Mouse (Mus musculus): Measurements from ENCODE around the gene Entpd7. TPM values are rescaled to one million over a fixed set of nuclear protein-coding genes. Genes with fewer than 3 reads are reported as not detected.

Entpd7 gene
- total RNA-seq, 2 experiments from 2014 or later, result 1.2 to 1.3 TPM

DNA sequence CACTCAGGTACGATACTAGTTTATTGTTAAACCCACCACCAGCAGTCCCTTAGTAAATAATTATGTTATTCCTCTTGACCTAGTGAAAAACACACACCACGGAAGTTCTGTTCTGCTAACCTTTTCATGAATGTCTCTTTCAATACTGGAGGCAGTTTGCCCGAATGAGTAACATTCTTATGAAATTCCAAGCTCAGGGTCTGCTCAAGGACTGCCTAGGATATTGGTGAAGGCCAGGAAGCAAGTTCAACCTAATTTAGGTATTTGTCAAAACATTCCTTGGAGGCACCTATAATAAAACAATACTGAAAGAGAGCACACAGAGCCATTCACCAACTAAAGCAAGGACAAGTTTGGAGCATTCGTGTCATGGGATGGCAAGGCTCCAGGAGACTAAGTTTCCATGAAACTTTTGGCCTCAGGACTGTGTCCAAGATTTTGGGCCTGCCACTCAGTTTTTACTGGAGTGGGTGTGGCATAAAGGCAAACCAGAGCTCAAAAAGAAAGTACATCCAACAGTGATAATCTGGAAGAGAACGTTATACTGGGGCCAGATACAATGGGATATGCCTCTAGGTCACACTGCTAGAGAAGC is 80.0 kb downstream of the Entpd7 start:
- Histone ChIP-seq H3K27ac (no peak overlapping the region), H3K4me3 (no peak overlapping the region)
- intact Hi-C loops (cut with DNase I), result no loop called here
- no peak for DNase-seq
- no peak for TF ChIP-seq CTCF (IDR thresholded peaks at IDR 0.05)

DNA sequence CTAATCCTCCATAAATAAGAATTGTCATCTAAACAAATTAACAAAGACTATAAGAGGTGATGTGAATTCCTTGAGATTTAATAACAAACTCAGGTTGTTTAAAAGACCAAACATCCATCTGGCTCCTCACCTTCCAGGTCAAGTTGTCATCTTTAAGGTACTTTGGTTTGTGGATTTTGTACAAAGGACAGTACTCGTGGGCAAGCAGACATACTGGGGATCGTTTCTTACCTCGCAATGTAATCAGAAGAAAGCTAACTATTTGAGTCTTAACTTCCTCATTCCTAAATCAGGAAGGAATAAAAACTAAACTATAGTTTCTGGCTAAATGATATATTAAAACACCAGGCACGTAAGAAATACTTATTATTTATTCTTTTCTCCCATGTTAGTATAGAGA is 81.1 kb downstream of the Entpd7 start:
- Histone ChIP-seq H3K4me3 (no peak overlapping the region), H3K27ac (no peak overlapping the region)
- no peak for DNase-seq
- intact Hi-C loops (cut with DNase I), result no loop called here
- no peak for TF ChIP-seq CTCF (IDR thresholded peaks at IDR 0.05)

DNA sequence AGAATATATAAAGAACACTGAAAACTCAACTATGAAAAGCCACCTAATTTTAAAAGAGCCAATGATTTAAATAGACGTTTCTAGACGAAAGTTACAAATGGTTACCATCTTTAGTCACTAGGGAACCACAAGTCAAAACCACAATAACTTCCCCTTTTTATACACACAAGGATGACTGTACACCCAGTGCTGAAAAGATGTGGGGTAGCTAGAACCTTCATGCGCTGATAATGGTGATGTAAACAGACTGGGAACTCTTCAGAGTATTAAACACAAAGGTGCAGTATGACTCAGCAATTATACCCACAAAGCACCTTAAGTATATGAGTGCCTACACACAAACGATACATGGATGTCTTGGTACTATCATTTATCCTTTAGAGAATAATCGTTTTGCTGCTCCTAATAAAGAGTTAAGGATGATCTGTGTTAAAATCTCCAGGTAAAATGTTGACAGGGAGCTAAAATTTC is 82.1 kb downstream of the Entpd7 start:
- no peak for TF ChIP-seq CTCF (IDR thresholded peaks at IDR 0.05)
- H3K27ac ChIP-seq, result no peak overlapping the region
- DNase-seq, result no peak
- intact Hi-C loops (cut with DNase I), result no loop called here
- no peak overlapping the region for H3K4me3 ChIP-seq

DNA sequence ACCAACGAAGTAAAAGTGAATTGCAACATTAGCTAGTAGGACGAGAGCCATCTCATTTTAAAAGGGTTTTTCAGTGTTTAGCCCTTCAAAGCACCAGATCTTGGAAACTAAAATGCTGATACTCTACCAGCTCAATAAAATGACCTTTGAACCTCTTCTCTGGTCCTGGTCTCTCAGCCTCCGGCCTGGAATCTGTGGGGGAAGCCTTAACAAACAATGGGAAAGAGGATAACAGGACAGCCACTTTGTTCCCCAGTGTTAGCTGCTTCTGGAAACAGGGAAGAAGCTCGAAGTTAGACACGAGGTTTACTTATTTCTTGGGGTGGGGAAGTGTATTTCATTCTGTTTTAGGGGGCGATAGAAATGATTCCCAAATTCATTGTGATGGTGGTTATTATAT is 82.8 kb downstream of the Entpd7 start:
- H3K4me3 ChIP-seq, result no peak overlapping the region
- H3K27ac ChIP-seq, result no peak overlapping the region
- intact Hi-C loops (cut with DNase I), result no loop called here
- TF ChIP-seq CTCF (IDR thresholded peaks at IDR 0.05), result no peak
- DNase-seq, result no peak

DNA sequence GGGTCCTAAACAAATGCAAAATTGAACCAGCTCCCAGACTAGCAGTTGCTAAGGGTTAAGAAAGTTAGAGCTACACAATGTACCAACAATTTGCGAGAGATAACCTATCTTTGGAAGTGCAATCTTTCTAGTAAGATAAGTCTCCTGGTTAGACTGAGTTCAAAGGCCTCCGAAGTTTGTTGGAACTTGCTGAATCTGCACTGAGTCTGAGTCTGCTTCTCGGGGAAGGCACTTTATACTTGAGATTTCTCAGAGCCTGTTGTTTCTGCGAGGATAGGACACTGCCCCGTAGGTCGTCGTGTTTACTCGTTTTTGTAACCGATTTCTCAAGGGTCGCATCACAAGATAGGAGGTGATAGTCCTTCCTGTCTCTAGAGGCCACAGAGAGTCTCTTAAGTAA is 86.0 kb downstream of the Entpd7 start:
- DNase-seq, result no peak
- intact Hi-C loops (cut with DNase I), result no loop called here
- no peak for TF ChIP-seq CTCF (IDR thresholded peaks at IDR 0.05)
- no peak overlapping the region for H3K27ac ChIP-seq
- no peak overlapping the region for H3K4me3 ChIP-seq

DNA sequence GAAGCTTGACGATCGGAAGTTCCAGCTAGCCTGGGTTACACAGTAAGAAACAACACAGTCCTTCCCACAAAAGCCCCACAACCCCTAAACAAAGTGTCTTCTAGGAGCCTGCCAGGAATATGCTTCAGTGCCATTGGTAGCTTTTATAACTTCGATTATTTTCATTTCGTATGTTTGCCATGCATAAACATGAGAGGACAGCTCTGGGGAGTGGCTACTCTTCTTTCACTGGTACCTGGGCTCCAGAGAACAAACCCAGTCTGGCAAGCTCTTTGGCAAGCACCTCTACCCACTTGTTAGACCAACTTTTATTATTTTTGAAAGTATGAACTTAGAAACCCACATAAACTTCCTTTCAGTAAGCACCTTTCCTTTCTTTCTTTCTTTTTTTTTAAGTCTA is 87.1 kb downstream of the Entpd7 start:
- Histone ChIP-seq H3K4me3 (no peak overlapping the region), H3K27ac (no peak overlapping the region)
- intact Hi-C loops (cut with DNase I), result no loop called here
- no peak for TF ChIP-seq CTCF (IDR thresholded peaks at IDR 0.05)
- DNase-seq, result no peak

DNA sequence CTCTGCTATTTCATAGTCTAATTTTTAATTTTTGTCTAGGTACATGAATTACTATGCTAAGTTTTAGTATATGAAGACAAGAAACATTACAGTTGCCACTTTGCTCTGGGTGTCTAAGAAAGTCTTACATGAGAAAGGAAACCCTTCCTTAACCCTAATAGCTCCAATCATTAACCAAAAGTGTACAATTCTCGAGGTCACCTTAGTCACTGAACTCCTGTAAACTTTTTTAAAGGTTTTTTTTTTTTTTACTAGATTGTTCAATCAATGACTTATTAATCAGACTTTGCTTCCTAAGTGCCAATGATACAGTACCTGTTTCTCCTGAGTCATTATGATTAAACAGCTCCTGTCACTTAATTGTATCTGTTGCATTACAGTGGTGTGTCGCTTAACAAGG is 87.8 kb downstream of the Entpd7 start:
- TF ChIP-seq CTCF (IDR thresholded peaks at IDR 0.05), result no peak
- DNase-seq, result no peak
- H3K4me3 ChIP-seq, result no peak overlapping the region
- H3K27ac ChIP-seq, result no peak overlapping the region
- intact Hi-C loops (cut with DNase I), result no loop called here

DNA sequence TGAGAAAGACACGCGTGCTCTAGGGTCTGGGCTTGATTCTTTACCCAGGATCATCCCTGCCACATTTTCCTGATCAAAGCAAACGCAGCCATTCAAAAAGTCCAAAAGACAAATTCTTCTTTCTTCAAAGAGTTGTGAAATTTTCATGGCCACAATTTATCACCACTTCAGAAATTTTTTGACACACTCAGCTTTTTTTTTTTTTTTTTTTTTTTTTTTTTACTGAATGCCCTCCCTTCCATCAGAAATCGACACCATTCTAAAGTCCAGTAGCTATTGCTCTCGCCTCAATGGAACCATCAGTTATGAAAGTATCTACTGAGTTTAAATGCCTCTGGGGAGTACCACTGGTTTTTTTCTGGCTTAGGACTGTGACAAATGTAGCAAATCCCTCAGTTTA is 90.9 kb downstream of the Entpd7 start:
- TF ChIP-seq CTCF (IDR thresholded peaks at IDR 0.05), result no peak
- no peak for DNase-seq
- intact Hi-C loops (cut with DNase I), result no loop called here
- H3K4me3 ChIP-seq, result no peak overlapping the region
- no peak overlapping the region for H3K27ac ChIP-seq

DNA sequence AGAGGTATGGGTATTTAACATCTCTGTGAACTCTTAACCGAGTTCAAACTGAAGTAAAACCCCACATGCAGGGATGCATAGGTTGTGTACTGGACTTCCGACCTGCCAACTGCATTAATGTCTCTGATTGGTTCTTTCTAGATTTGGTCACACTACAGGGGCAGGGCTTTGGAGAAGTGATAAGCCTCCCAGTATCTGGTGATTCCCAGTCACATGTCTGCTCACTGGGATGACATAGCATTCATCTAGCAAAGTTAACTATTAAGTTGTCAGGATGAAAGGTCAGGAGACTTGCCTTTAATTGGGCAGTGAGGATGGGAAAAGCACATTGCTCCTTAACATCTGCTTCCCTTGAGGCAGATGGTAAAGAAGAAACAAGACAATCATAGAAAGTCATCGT is 92.5 kb downstream of the Entpd7 start, which contains the start of gene Abcc2:
Gene Abcc2 (plus strand): TSS at position 213 of the 400 bp plus-strand sequence.
- no peak for DNase-seq

More for the DNA sequence above, 92.5 kb downstream of the Entpd7 start, which contains the start of gene Abcc2:
- H3K4me3 ChIP-seq, result no peak within 1 kb of the TSS
- no peak for TF ChIP-seq CTCF (IDR thresholded peaks at IDR 0.05)
- intact Hi-C loops (cut with DNase I), result no loop called here
- H3K27ac ChIP-seq, result no peak within 1 kb of the TSS

Other genes starting within 250 kb of the Entpd7 start
- under 1 TPM in 1 of 2 experiments, not detected in 1; 0.08 TPM for gene Cnnm1, start 249.2 kb upstream of the Entpd7 start, total RNA-seq (2021)
- 100 to 1,000 TPM; 316 to 792 TPM for gene Got1, start 165.1 kb upstream of the Entpd7 start, total RNA-seq (2021)
- gene Nkx2-3, start 77.3 kb upstream of the Entpd7 start, total RNA-seq (2021), result not detected
- gene Slc25a28, start 14.8 kb upstream of the Entpd7 start, total RNA-seq (2021), result 10 to 100 TPM; 21.2 to 28.7 TPM
- 10 to 100 TPM; 16.5 to 17.6 TPM for gene Cutc, start 63.3 kb downstream of the Entpd7 start, total RNA-seq (2021)
- gene Cox15, start 63.3 kb downstream of the Entpd7 start, total RNA-seq (2021), result 10 to 100 TPM; 14.9 to 17.8 TPM
- not detected for gene Abcc2, start 92.5 kb downstream of the Entpd7 start, total RNA-seq (2021)

All from gastrocnemius, adult 2 months (tissue).